Mouse (Mus musculus): ENCODE results near the gene Dvl3.

DNA sequence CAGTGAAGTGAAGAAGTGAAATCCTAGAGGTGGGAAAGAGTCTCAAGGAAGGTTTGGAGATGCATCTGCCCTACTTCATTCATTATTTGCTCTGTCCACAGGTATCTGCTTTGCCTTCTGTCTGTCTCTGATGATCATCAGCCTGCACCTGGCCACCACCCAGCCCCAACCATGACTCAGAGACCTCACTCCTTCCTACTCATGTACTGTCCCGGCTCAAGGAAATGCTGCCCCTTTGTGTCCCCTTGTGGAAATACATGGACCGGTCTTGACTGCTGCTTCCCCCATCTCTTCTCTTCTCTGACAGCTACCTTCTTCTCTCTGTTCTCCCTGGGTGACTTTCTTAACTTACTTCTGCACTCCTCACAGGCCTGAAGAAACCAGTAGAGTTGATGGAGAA, 26.2 kb upstream of the Dvl3 start:
- TF ChIP-seq CTCF (IDR thresholded peaks at IDR 0.05; ENCODE audit: low read depth): peak; percentile 57
- no peak for TF ChIP-seq EP300 (IDR thresholded peaks at IDR 0.05; ENCODE audit: low read depth)
